9 mouse cellular contexts compared by ENCODE assay signal in genomic region chr3:101136483-101136882, GRCm38 (mm10). TPM values are rescaled to one million over a fixed set of nuclear protein-coding genes. Genes with fewer than 3 reads are reported as not detected.
DNase-seq lines count a peak whose midpoint lies in the region; ATAC-seq and TF ChIP-seq lines count a peak whose summit lies in the region.
"Had no signal": no experiment of that assay in that cellular context is flagged by ENCODE, and none has a peak within 500 bp of the region (broad histone marks: within the 10 kb centered on the region; RNA-seq: fewer than 3 reads in every experiment).

No protein-coding gene starts in this region.

- DNase-seq in forebrain, embryonic 10.5 days (ENCODE audit: extremely low spot score, low spot score) = no peak
- no peak for DNase-seq in forebrain, embryonic 14.5 days (ENCODE audit: low spot score)
- peak; percentile 35 for DNase-seq in NIH3T3 (ENCODE audit: low read depth)
- DNase-seq in kidney, adult 2 months = peak; percentile 41
- DNase-seq in mesoderm, embryonic 11.5 days (ENCODE audit: low read depth, low spot score) = peak; percentile 66
- DNase-seq in gastrocnemius, adult 18-20 months (ENCODE audit: low spot score) = no peak
- no peak for DNase-seq in gastrocnemius, postnatal 36 days
- DNase-seq in thymus, postnatal 14 days = no peak

- WGBS in forebrain, embryonic 10.5 days = 54% methylated on average over 11 of the region's 11 CpGs
- WGBS in forebrain, embryonic 14.5 days = 72% methylated on average over 11 of the region's 11 CpGs
- 15% methylated on average over 11 of the region's 11 CpGs for WGBS in kidney, adult 2 months

- H3K9ac ChIP-seq in forebrain, embryonic 14.5 days (ENCODE audit: low read length) = no peak overlapping the region
- H3K9ac ChIP-seq: limb, embryonic 15.5 days had no signal

- H3K27me3 ChIP-seq in forebrain, embryonic 10.5 days (ENCODE audit: poor library complexity, severe bottlenecking) = no peaks in the 10 kb centered on the region
- no peaks in the 10 kb centered on the region for H3K27me3 ChIP-seq in forebrain, embryonic 14.5 days (replicated peaks; ENCODE audit: control insufficient read depth, insufficient read depth, low read length)
- H3K27me3 ChIP-seq in kidney, adult 2 months (replicated peaks; ENCODE audit: control insufficient read depth, insufficient read depth, low read length) = no peaks in the 10 kb centered on the region
- H3K27me3 ChIP-seq: limb, embryonic 15.5 days had no signal

- H3K9me3 ChIP-seq in forebrain, embryonic 10.5 days = no peaks in the 10 kb centered on the region
- no peaks in the 10 kb centered on the region for H3K9me3 ChIP-seq in forebrain, embryonic 14.5 days (replicated peaks; ENCODE audit: control insufficient read depth, low read length)
- H3K9me3 ChIP-seq: limb, embryonic 15.5 days had no signal

- no peak overlapping the region for H3K4me3 ChIP-seq in forebrain, embryonic 10.5 days
- no peak overlapping the region for H3K4me3 ChIP-seq in forebrain, embryonic 14.5 days (ENCODE audit: low read depth, low read length)
- H3K4me3 ChIP-seq in kidney, adult 2 months (ENCODE audit: insufficient read depth, low read depth, low read length) = no peak overlapping the region
- H3K4me3 ChIP-seq: limb, embryonic 15.5 days had no signal

- H3K4me2 ChIP-seq in forebrain, embryonic 14.5 days (ENCODE audit: low read length) = no peak overlapping the region
- H3K4me2 ChIP-seq: limb, embryonic 15.5 days had no signal

- H3K27ac ChIP-seq in forebrain, embryonic 10.5 days = peak overlapping the region; percentile 60
- no peak overlapping the region for H3K27ac ChIP-seq in forebrain, embryonic 14.5 days (ENCODE audit: low read depth, low read length)
- H3K27ac ChIP-seq in kidney, adult 2 months (ENCODE audit: insufficient read depth, low read depth, low read length) = no peak overlapping the region
- H3K27ac ChIP-seq: limb, embryonic 15.5 days had no signal

- no peaks in the 10 kb centered on the region for H3K36me3 ChIP-seq in forebrain, embryonic 10.5 days (replicated peaks)
- no peaks in the 10 kb centered on the region for H3K36me3 ChIP-seq in forebrain, embryonic 14.5 days (ENCODE audit: control insufficient read depth, insufficient read depth, low read length)
- no peaks in the 10 kb centered on the region for H3K36me3 ChIP-seq in kidney, adult 2 months (ENCODE audit: control insufficient read depth, insufficient read depth, low read length)
- H3K36me3 ChIP-seq: limb, embryonic 15.5 days had no signal

- intact Hi-C loops in gastrocnemius, postnatal 36 days (cut with DNase I) = no loop called here

- no peak for ATAC-seq in forebrain, embryonic 14.5 days

- TF ChIP-seq POLR2A in kidney, adult 2 months (IDR thresholded peaks at IDR 0.05; ENCODE audit: low read depth, low read length) = no peak

- TF ChIP-seq CTCF in kidney, adult 2 months (conservative IDR thresholded peaks at IDR 0.05; ENCODE audit: insufficient read depth, insufficient read length, low read depth, low read length) = no peak

- H3K4me1 ChIP-seq in forebrain, embryonic 10.5 days = peaks cover 21% of the 10 kb centered on the region
- H3K4me1 ChIP-seq in forebrain, embryonic 14.5 days (ENCODE audit: control insufficient read depth, insufficient read depth, low read length) = no peaks in the 10 kb centered on the region
- no peaks in the 10 kb centered on the region for H3K4me1 ChIP-seq in kidney, adult 2 months (ENCODE audit: control insufficient read depth, insufficient read depth, low read length)

RNA-seq across cellular contexts. Expression of gene Ptgfrn, which starts 26.4 kb away (rescaled TPM):
- 3.2 and 3.3 TPM in 2 replicates for polyA plus RNA-seq in forebrain, embryonic 10.5 days (2016; fragmentation: Nextera tagmentation; extraction: Ambion mirVana)
- 3.4 and 4.5 TPM in 2 replicates for polyA plus RNA-seq in forebrain, embryonic 14.5 days (2014; fragmentation: Nextera tagmentation; extraction: Ambion mirVana)
- 5.2 and 5.5 TPM in 2 replicates for polyA plus RNA-seq in kidney, adult 2 months (2012; rRNA removed)
- 1 to 10 TPM; 6.7 to 8.5 TPM for total RNA-seq in gastrocnemius, adult 18-20 months (2021)
- total RNA-seq in gastrocnemius, postnatal 36 days (2021) = 10 to 100 TPM; 11.7 to 14.0 TPM

Comparison
In these comparisons a context has a peak if more than half of its experiments do, and no peak if none do; other contexts are left out.
1. DNase-seq: peak in NIH3T3 (single experiment), kidney, adult 2 months (single experiment) and mesoderm, embryonic 11.5 days (single experiment); none in forebrain, embryonic 10.5 days (single experiment), forebrain, embryonic 14.5 days (single experiment), gastrocnemius, adult 18-20 months (single experiment), gastrocnemius, postnatal 36 days (0 of 2) and thymus, postnatal 14 days (single experiment).